Mouse (Mus musculus) retina, embryonic 14.5 days (tissue): ENCODE measurements around the gene Hypm.

Experiments used
- DNase-seq: peaks from one replicate; pipeline ENCODE4 v3.0.0-alpha.2; 2015; ENCODE audit warnings: low spot score

Hypm gene

DNA sequence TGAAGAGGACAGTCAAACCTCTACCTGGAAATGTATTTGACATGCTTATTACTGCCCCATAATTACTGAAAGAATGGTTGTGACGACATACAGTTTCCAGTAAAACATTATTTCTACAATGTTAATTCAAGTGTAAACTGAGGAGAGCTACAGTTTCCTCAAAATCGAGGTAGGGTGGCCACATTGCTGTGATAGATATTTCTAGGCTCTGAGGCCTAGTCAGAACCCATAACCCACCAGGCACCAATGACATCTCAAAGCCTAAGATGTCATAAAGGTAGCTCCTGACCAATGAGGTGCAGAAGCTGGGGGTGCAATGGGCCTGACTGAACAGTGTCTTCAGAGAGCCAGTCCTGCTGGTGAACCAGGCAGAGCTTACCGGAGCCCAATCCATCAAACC, at the start of gene Hypm:
Gene Hypm (plus strand): TSS at position 301 of the 400 bp plus-strand sequence.
- no peak for DNase-seq

- DNase-seq: no peak
These were observed 36.6 kb upstream of the Hypm start for GRCm38 (mm10) chrX:9810101-9810500.

- DNase-seq: no peak
These were observed 34.3 kb upstream of the Hypm start for GRCm38 (mm10) chrX:9812469-9812868.

DNA sequence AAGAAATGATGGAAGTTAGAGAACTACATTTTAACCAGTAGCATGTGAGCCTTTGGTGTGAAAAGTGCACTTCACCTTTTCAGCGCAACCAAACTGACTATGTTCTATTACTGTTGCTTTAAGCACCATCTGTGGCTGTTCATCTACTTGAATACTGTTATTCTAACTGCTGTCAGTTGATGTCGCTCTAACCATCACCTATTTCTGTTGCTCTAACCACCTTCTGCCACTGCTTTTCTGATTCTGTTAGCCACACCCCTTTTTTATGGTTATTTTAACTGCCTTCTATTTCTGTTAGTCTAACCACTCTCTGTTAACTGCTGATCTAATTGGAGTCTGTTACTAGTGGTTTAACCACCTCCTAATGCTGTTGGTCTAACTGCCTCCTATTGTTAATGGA, 11.9 kb upstream of the Hypm start:
- no peak for DNase-seq

DNA sequence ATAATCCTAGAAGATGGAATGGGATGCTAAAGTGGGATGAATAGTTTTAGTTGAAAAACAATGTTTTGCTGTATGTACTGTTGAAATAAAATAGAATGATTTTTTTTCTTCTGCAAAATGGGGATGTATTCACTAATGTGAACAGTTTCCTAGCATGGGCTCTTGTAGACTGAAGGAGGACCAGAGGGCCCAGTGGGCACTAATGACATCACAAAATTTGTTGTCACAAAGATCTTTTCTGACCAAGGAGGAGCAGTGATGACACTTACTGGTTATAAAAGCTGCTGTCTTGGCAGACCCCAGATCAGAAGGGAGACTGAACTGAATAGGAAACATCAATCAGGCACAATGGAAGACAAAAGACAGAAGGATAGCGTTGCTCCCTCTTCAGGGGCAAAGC, 2.7 kb downstream of the Hypm start, which contains the start of gene H2al3:
Gene H2al3 (plus strand): TSS at position 301 of the 400 bp plus-strand sequence.
- no peak for DNase-seq

- no peak for DNase-seq
These were observed 15.1 kb downstream of the Hypm start for GRCm38 (mm10) chrX:9861859-9862258.

DNA sequence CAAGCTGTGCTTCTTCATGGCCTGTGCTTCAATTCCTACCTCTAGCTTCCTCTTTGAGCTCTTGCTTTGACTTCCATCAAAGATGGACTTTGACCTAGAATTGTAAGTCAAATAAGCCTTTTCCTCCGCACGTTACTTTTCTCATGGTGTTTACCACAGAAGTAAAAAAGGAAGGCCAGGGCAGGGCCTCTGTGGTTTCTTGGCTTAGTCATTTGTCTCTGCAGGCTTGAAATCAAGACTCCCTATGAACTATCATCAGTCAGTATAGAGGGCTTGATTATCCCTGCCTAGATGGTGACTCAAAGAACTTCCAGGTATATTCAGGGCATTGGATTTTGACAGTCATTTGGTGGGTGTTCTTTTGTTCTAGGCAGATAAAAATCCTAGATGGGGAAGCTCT, 28.8 kb downstream of the Hypm start:
- DNase-seq: no peak

DNA sequence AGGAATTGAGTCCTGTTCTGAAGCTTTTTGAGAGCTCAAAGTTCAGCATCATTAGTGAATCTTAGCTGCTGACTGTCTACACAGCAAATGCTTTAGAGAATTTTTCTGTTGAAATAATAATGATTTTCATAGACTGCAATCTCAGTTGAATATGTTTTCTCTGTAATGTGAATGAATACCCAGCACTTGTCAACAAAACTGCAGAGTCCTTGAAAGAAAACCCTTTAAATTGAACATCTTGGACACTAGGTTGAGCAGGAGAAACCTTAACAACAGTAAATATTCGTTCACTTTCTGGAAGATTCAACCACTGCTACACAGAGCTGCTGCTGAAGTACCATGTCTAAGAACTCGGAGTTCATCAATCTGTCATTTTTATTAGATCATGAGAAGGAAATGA, 38.6 kb downstream of the Hypm start, which contains the start of gene Sytl5:
Gene Sytl5 (plus strand): TSS at position 301 of the 400 bp plus-strand sequence.
- DNase-seq: no peak
